Comparison of ENCODE assay signal across 8 mouse cellular contexts in genomic region chr16:32913212-32913611, GRCm38 (mm10). TPM values are rescaled to one million over a fixed set of nuclear protein-coding genes. Genes with fewer than 3 reads are reported as not detected.
A peak's percentile ranks its signal among the peaks of the same experiment; 100 is the strongest.
DNase-seq lines count a peak whose midpoint lies in the region; ATAC-seq lines count a peak whose summit lies in the region.

No protein-coding gene starts in this region.

- peaks cover 16% of the 10 kb centered on the region for H3K4me1 ChIP-seq in hindbrain, embryonic 10.5 days (replicated peaks)
- H3K4me1 ChIP-seq in hindbrain, embryonic 16.5 days (ENCODE audit: control insufficient read depth, insufficient read depth, low read depth, low read length): peaks cover 7% of the 10 kb centered on the region
- peaks cover 5% of the 10 kb centered on the region; the same call in 1 of the 2 replicates for H3K4me1 ChIP-seq in embryonic facial prominence, embryonic 12.5 days
- peaks cover 13% of the 10 kb centered on the region for H3K4me1 ChIP-seq in hindbrain, embryonic 15.5 days (replicated peaks)
- H3K4me1 ChIP-seq in midbrain, embryonic 14.5 days (ENCODE audit: control insufficient read depth, insufficient read depth, low read length): peaks cover 8% of the 10 kb centered on the region; the same call in 1 of the 2 replicates

- no peak overlapping the region for H3K9ac ChIP-seq in hindbrain, embryonic 16.5 days (ENCODE audit: low read depth, low read length)
- no peak overlapping the region for H3K9ac ChIP-seq in embryonic facial prominence, embryonic 12.5 days
- H3K9ac ChIP-seq in hindbrain, embryonic 15.5 days: no peak overlapping the region
- H3K9ac ChIP-seq in midbrain, embryonic 14.5 days (replicated peaks; ENCODE audit: low read length): no peak overlapping the region

- H3K27me3 ChIP-seq in hindbrain, embryonic 10.5 days (ENCODE audit: insufficient read depth, poor library complexity, severe bottlenecking): no peaks in the 10 kb centered on the region; the same call in 1 of the 2 replicates
- H3K27me3 ChIP-seq in hindbrain, embryonic 16.5 days (replicated peaks; ENCODE audit: control insufficient read depth, insufficient read depth, low read length): no peaks in the 10 kb centered on the region
- no peaks in the 10 kb centered on the region for H3K27me3 ChIP-seq in embryonic facial prominence, embryonic 12.5 days
- no peaks in the 10 kb centered on the region for H3K27me3 ChIP-seq in hindbrain, embryonic 15.5 days
- no peaks in the 10 kb centered on the region for H3K27me3 ChIP-seq in midbrain, embryonic 14.5 days (ENCODE audit: control insufficient read depth, insufficient read depth, low read length)

- no peaks in the 10 kb centered on the region for H3K9me3 ChIP-seq in hindbrain, embryonic 10.5 days
- H3K9me3 ChIP-seq in hindbrain, embryonic 16.5 days (ENCODE audit: control insufficient read depth, low read length): no peaks in the 10 kb centered on the region
- H3K9me3 ChIP-seq in embryonic facial prominence, embryonic 12.5 days: no peaks in the 10 kb centered on the region
- no peaks in the 10 kb centered on the region for H3K9me3 ChIP-seq in hindbrain, embryonic 15.5 days
- H3K9me3 ChIP-seq in midbrain, embryonic 14.5 days (ENCODE audit: control insufficient read depth, low read length): no peaks in the 10 kb centered on the region

- H3K4me3 ChIP-seq in hindbrain, embryonic 10.5 days: 0 out of 2 replicates have a peak overlapping the region, but pooled peaks have one; percentile 99
- no peak overlapping the region for H3K4me3 ChIP-seq in hindbrain, embryonic 16.5 days (ENCODE audit: low read length)
- H3K4me3 ChIP-seq in embryonic facial prominence, embryonic 12.5 days: no peak overlapping the region
- peak overlapping the region; percentile 87; the same call in 1 of the 2 replicates for H3K4me3 ChIP-seq in hindbrain, embryonic 15.5 days
- 0 out of 2 replicates have a peak overlapping the region, but pooled peaks have one; percentile 95 for H3K4me3 ChIP-seq in midbrain, embryonic 14.5 days (replicated peaks; ENCODE audit: low read depth, low read length)

- no peak for DNase-seq in hindbrain, embryonic 10.5 days (ENCODE audit: low spot score)
- no peak for DNase-seq in midbrain, embryonic 14.5 days
- DNase-seq in adrenal gland, adult 8-10 months: no peak
- DNase-seq in cerebellum, adult 9-10 months: no peak
- no peak for DNase-seq in cerebellum, adult 11 months

- ATAC-seq in hindbrain, embryonic 16.5 days: no peak
- no peak for ATAC-seq in embryonic facial prominence, embryonic 12.5 days (ENCODE audit: insufficient number of reproducible peaks, insufficient read depth, low FRiP score, low TSS enrichment)
- no peak for ATAC-seq in hindbrain, embryonic 15.5 days (ENCODE audit: low FRiP score, low read depth)
- ATAC-seq in midbrain, embryonic 14.5 days (ENCODE audit: low FRiP score, low TSS enrichment): no peak

- 70% methylated on average over 7 of the region's 7 CpGs for WGBS in hindbrain, embryonic 10.5 days
- 67% methylated on average over 7 of the region's 7 CpGs for WGBS in hindbrain, embryonic 16.5 days
- 60% methylated on average over 7 of the region's 7 CpGs for WGBS in embryonic facial prominence, embryonic 12.5 days
- 69% methylated on average over 7 of the region's 7 CpGs for WGBS in hindbrain, embryonic 15.5 days
- 67% methylated on average over 7 of the region's 7 CpGs for WGBS in midbrain, embryonic 14.5 days

- no peaks in the 10 kb centered on the region for H3K36me3 ChIP-seq in hindbrain, embryonic 10.5 days
- H3K36me3 ChIP-seq in hindbrain, embryonic 16.5 days (ENCODE audit: control insufficient read depth, insufficient read depth, low read length): no peaks in the 10 kb centered on the region
- no peaks in the 10 kb centered on the region for H3K36me3 ChIP-seq in embryonic facial prominence, embryonic 12.5 days
- no peaks in the 10 kb centered on the region for H3K36me3 ChIP-seq in hindbrain, embryonic 15.5 days
- H3K36me3 ChIP-seq in midbrain, embryonic 14.5 days (ENCODE audit: control insufficient read depth, insufficient read depth, low read length): 0 out of 2 replicates have a peak, but pooled peaks cover 2% of the 10 kb centered on the region

- no peak overlapping the region for H3K27ac ChIP-seq in hindbrain, embryonic 10.5 days
- H3K27ac ChIP-seq in hindbrain, embryonic 16.5 days (ENCODE audit: low read depth, low read length): no peak overlapping the region
- H3K27ac ChIP-seq in embryonic facial prominence, embryonic 12.5 days: no peak overlapping the region
- no peak overlapping the region for H3K27ac ChIP-seq in hindbrain, embryonic 15.5 days (replicated peaks)
- H3K27ac ChIP-seq in midbrain, embryonic 14.5 days (replicated peaks; ENCODE audit: low read depth, low read length): no peak overlapping the region

- H3K4me2 ChIP-seq in hindbrain, embryonic 16.5 days (ENCODE audit: low read length): no peak overlapping the region; the same call in 1 of the 2 replicates
- peak overlapping the region; percentile 51 for H3K4me2 ChIP-seq in embryonic facial prominence, embryonic 12.5 days (replicated peaks)
- peak overlapping the region; percentile 87 for H3K4me2 ChIP-seq in hindbrain, embryonic 15.5 days
- peak overlapping the region; percentile 69; the same call in 1 of the 2 replicates for H3K4me2 ChIP-seq in midbrain, embryonic 14.5 days (ENCODE audit: low read length)

RNA-seq across cellular contexts. Expression of gene Lrch3, which starts 0.7 kb away (rescaled TPM):
- 30.3 and 33.7 TPM in 2 replicates for polyA plus RNA-seq in hindbrain, embryonic 10.5 days (2016; fragmentation: Nextera tagmentation; extraction: Ambion mirVana)
- polyA plus RNA-seq in hindbrain, embryonic 16.5 days (2015; fragmentation: Nextera tagmentation; extraction: Ambion mirVana): 25.7 and 33.6 TPM in 2 replicates
- 42.6 and 43.7 TPM in 2 replicates for polyA plus RNA-seq in embryonic facial prominence, embryonic 12.5 days (2016; fragmentation: Nextera tagmentation; extraction: Ambion mirVana)
- 39.6 and 39.9 TPM in 2 replicates for polyA plus RNA-seq in hindbrain, embryonic 15.5 days (2015; fragmentation: Nextera tagmentation; extraction: Ambion mirVana)
- polyA plus RNA-seq in midbrain, embryonic 14.5 days (2014; fragmentation: Nextera tagmentation; extraction: Ambion mirVana): 35.2 and 51.7 TPM in 2 replicates
- total RNA-seq in adrenal gland, adult 8-10 months (2022): 10 to 100 TPM; 36.3 to 48.0 (median 42.9) TPM

RNA-seq across cellular contexts. Expression of gene Rubcn, which starts 35.6 kb away (rescaled TPM):
- polyA plus RNA-seq in hindbrain, embryonic 10.5 days (2016; fragmentation: Nextera tagmentation; extraction: Ambion mirVana): 21.7 and 22.6 TPM in 2 replicates
- polyA plus RNA-seq in hindbrain, embryonic 16.5 days (2015; fragmentation: Nextera tagmentation; extraction: Ambion mirVana): 35.3 and 42.6 TPM in 2 replicates
- polyA plus RNA-seq in embryonic facial prominence, embryonic 12.5 days (2016; fragmentation: Nextera tagmentation; extraction: Ambion mirVana): 19.0 and 20.8 TPM in 2 replicates
- polyA plus RNA-seq in hindbrain, embryonic 15.5 days (2015; fragmentation: Nextera tagmentation; extraction: Ambion mirVana): 36.1 and 38.4 TPM in 2 replicates
- polyA plus RNA-seq in midbrain, embryonic 14.5 days (2014; fragmentation: Nextera tagmentation; extraction: Ambion mirVana): 30.0 TPM in 2 replicates
- total RNA-seq in adrenal gland, adult 8-10 months (2022): 10 to 100 TPM; 31.0 to 60.3 (median 46.8) TPM

RNA-seq across cellular contexts. Expression of gene Fyttd1, which starts 35.9 kb away (rescaled TPM):
- polyA plus RNA-seq in hindbrain, embryonic 10.5 days (2016; fragmentation: Nextera tagmentation; extraction: Ambion mirVana): 78.1 and 97.4 TPM in 2 replicates
- 103 and 104 TPM in 2 replicates for polyA plus RNA-seq in hindbrain, embryonic 16.5 days (2015; fragmentation: Nextera tagmentation; extraction: Ambion mirVana)
- polyA plus RNA-seq in embryonic facial prominence, embryonic 12.5 days (2016; fragmentation: Nextera tagmentation; extraction: Ambion mirVana): 106 and 124 TPM in 2 replicates
- 106 and 109 TPM in 2 replicates for polyA plus RNA-seq in hindbrain, embryonic 15.5 days (2015; fragmentation: Nextera tagmentation; extraction: Ambion mirVana)
- 167 and 171 TPM in 2 replicates for polyA plus RNA-seq in midbrain, embryonic 14.5 days (2014; fragmentation: Nextera tagmentation; extraction: Ambion mirVana)
- 100 to 1,000 TPM in 3 of 4 experiments, 10 to 100 TPM in 1; 97.2 to 136 (median 120) TPM for total RNA-seq in adrenal gland, adult 8-10 months (2022)

Comparison
In these comparisons a context has a peak if more than half of its experiments do, and no peak if none do; other contexts are left out.
1. H3K4me3 ChIP-seq: peak in hindbrain, embryonic 10.5 days (single experiment), hindbrain, embryonic 15.5 days (single experiment) and midbrain, embryonic 14.5 days (single experiment); none in hindbrain, embryonic 16.5 days (single experiment) and embryonic facial prominence, embryonic 12.5 days (single experiment).